Mouse (Mus musculus) mature B cell (primary cell): Measurements from ENCODE around the gene Dzip1.

Experiments used
- in situ Hi-C: fragments of 300-500 bp; cut with MboI; formaldehyde crosslinking; loops from 2 replicates; pipeline ENCODE4 v1.14.3; 2019

Gene Dzip1

DNA sequence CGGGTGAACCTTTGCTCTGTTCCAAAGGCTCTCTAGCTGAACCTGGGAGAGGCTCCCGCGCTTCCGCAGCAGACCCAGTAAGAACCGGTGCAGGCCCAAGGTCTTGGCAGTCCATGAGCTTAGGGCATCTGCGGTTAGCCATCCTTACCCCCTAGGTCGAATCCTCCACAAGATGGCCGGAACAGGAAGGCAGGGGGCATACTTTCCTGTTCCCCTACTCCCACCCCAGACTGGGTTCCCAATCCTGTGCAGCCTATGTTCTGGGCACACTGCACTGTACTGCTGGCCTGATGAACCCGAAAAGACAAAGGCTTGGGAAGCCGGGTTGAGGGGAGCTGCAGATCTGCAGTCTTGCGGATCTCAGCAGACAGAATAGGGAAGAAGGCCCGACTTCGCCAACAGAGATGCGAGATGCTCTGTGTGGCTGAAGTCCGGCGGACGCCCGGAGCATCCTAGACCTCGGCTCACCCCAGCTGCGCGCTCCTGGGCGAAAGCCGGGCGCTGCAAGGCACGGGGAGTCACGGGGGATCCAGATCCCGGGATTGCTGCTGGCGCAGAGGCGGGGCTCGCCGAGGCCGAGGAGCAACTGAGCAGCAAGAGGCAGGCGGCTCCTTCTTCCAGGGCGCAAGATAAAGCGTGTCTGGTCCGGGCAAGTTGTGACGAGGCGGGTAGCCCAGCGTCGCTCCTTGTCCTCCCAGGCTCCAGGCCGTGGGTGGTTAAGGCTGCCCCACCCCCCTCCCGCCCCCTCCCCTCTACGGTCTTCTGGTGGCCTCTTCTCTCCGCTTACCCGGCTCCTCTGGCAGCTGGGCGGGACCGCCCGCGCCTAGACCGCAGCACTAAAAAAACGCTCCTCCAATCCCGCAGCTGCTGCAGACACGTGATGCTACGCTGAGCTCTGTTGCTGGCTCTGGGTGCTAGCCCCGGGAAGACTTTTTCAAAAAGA lies at the start of gene Dzip1:
Gene Dzip1, minus strand, starts transcription at position 788 of the 943 bp plus-strand sequence.
- in situ Hi-C loops, result no loop called here

DNA sequence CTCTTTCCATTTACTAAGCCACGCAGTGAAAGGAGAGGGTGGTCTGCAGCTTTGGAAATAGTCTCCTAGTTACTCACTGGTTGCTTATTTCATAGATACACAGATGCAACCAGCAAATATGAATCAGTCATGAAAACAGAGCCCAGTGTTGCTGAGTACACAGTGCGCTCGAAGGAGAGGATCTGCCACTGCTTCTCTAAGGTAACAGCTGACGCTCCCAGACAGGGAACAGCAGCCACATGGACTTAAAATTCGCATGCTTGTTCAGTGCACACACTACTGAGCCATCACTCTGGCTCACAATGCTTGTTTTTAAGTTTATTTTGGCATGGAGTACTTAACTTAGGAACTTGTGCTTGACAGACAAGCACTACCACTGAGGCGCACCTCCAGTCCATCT lies 47.0 kb upstream of the Dzip1 start:
- in situ Hi-C loops, result no loop called here

DNA sequence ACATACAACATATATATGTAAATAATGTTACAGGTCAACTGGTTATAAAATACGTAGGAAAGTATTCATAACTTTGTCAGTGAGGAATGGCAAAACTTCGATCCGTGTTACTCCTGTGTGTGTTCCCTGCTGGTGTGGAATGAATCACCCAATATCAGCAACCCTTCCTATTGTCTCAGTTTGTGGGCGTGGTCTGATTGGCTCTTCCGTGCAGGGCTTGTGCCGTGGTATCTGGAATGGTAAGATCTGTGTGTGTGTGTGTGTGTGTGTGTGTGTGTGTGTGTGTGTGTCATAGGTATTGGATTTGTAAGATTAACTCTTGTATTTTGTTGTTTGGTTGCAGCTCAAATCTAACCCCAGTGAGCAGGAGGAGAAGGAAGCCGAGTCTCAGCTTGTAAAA lies 42.4 kb upstream of the Dzip1 start:
- in situ Hi-C loops, result no loop called here

DNA sequence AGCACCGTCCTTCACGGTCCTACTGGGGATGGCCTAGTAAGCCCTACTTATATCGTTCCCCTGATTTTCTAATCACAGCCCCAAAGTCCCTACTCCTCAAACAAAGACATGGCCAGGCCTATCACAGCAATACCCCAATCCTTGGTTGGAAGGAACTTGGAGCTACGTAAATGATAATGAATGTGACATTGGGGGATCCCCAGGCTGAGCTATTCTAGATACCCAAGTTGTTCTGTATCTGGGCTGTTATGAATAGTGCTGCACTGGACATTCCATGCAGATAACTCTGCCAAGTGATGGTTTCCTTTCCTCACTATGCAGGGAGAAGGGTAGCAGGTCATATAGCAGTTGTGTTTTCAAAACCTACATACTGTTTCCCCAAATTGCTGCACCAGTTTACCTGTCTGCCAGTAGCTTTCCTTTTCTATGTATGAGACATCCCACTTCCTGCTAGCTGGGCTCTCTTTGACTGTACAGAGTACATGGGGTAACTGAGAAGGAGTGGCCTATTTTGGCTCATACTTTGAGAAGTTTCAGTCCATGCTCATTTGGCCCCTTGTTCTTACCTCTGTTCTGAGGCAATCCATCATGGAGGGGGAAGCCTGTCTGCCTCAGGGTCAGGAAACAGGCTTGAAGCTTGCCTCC lies 40.2 kb upstream of the Dzip1 start:
- in situ Hi-C loops, result no loop called here

DNA sequence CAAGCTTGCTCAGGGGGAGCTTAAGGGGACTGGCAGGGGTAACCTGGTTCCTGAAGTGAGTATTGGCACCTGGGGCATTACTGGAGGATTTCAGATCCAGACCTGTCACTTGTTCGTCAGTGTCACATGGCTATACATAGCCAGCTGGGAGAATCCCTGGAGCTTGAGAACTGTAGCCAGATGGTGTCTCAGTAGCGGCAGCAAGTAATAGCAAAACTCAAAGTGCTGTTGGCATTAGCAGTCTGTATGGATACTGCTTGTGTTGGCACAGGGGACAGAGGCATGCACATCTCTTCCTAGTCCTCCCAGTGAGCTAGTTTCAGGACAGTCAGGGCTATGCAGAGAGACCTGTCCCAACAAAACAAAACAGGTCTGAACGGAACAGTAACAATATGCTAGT lies 32.8 kb upstream of the Dzip1 start:
- in situ Hi-C loops, result no loop called here

DNA sequence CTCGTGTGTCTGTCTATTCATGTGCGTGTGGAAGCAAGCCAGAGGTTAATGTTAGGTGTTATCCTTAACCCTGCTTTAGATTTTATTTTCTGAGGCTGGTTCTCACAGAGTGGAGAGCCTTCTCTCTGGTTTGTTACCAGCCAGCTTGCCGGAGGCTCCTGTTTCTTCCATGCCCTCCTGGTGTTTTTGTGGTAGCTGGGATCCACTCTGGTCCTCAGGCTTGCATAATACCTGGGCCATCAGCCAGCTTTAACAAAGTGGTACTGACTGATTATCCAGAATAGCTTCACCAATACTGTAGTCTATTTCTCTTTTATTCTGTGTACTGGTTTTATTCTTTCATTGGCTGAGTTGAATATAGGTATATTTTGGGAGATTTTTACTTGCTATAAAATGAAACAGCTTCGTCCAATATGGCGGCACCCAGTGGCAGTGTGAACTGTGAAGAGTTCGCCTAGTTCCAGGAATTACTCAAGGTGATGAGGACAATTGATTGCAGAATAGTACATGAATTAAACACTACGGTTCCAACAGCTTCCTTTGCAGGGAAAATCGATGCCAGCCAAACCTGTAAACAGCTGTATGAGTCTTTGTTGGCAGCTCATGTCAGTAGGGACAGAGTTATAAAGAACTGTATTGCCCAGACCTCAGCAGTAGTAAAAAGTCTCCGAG lies 26.8 kb upstream of the Dzip1 start:
- in situ Hi-C loops, result no loop called here

DNA sequence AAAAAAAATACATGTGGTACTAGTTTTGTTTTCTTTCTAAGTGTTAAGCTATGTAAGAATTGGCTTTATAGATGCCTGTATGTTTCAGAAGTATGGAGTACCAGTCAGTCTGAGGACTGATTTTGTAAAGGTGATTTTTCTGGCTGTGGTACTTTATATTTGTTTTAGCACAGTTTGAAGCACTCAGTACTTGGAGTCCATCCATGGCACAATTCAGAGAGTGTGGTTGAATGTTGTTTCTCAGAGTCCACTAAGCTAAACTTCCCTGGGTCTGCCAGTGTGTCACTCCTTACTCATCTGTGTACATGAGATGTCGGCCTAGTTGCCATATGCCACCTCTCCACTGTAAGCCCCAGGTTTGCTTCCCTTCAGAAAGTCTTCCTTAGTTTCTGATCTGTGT lies 23.6 kb upstream of the Dzip1 start:
- in situ Hi-C loops, result no loop called here

DNA sequence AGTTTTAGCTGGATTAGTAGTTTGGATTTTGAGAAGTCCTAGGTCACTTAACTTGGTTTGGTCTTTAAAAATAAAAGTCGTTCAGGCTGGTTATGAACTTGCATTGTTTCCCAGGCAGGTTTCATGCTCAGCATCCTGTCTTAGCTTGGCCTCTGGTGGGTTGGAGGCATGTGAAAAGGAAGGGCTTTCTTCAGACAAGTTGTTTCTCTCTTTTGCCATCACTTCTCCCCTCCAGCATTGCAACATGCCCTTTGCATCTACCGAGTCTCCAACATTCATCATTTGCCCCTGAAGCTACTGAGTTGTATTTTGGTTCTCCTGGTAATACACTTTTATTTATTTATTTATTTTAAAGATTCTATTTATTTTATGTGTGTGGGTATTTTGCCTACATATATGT lies 19.4 kb upstream of the Dzip1 start:
- in situ Hi-C loops, result no loop called here

DNA sequence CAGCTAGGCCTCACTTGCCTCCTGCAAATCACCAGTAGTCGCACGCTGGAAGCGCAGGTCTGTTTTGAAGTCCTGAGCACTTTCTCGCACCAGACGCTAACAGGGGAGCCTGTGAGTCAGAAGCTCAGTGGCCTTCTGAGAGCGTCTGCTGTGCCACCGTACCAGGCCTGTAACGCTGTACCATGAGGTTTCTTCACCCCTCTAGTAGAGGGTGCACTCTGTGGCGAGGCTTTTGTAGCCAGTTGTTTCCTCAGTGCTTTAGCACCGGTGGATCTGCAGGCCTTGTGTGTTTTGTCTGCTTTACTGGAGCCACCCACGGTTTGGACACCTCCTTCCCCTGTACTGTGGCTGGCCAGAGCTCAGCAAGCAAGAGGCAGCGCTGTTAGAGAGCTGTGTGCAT lies 16.8 kb upstream of the Dzip1 start:
- in situ Hi-C loops, result no loop called here

DNA sequence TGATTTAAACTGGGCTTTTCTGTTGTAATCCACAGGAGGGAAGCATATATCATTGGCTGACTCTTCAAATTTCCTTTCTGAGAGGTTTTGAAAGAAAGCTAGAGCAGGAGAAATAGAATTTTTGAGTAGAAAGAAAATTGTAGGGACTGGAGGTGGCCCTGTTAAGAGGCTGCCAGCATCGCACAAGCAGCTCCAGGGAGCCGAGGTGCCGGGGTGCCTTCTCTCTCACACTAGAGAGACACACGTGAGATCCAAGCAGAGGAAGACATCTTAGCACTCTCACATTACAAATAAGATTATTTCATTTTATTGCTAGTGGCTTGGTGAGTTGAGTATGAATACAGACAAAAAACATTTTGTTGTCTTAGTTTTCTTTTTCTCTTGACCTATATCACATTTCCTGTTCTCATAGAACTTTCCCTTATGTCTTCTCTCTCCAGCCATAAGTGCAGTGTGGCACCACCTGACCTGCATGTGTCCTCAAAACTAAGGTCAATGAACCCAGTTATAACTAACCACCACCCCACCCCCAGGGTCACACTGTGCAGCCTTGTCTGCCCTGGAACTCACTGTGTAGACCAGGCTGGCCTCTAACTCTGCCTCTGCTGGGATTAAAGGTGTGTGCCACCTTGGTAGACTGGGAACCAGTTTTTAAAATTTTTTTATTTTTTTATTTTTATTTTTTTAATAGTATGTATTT lies 15.7 kb upstream of the Dzip1 start:
- in situ Hi-C loops, result no loop called here

DNA sequence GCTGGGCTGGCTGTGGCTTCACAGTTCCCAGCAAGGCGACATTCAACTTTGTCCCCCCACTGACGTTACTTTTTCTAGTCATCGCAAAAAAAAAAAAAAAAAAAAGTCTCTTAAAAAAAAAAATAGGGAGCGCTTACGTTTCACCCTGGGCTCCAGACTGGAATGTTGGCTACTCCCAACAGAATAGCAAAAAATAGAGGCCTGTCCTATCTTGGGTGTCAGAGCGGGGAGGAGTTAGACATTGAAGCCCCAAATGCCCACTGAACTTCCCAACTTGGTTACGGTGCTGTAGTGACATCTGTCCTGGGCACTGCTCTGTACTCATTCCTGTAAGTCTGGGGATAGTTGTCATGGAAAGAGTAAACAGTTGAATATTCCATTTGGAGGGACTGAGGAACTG lies 13.3 kb upstream of the Dzip1 start:
- in situ Hi-C loops, result loop anchor here (10.0 kb wide), 1 partner anchor 804 kb away; the partner anchor contains the start of genes Gpr180 and Tgds

DNA sequence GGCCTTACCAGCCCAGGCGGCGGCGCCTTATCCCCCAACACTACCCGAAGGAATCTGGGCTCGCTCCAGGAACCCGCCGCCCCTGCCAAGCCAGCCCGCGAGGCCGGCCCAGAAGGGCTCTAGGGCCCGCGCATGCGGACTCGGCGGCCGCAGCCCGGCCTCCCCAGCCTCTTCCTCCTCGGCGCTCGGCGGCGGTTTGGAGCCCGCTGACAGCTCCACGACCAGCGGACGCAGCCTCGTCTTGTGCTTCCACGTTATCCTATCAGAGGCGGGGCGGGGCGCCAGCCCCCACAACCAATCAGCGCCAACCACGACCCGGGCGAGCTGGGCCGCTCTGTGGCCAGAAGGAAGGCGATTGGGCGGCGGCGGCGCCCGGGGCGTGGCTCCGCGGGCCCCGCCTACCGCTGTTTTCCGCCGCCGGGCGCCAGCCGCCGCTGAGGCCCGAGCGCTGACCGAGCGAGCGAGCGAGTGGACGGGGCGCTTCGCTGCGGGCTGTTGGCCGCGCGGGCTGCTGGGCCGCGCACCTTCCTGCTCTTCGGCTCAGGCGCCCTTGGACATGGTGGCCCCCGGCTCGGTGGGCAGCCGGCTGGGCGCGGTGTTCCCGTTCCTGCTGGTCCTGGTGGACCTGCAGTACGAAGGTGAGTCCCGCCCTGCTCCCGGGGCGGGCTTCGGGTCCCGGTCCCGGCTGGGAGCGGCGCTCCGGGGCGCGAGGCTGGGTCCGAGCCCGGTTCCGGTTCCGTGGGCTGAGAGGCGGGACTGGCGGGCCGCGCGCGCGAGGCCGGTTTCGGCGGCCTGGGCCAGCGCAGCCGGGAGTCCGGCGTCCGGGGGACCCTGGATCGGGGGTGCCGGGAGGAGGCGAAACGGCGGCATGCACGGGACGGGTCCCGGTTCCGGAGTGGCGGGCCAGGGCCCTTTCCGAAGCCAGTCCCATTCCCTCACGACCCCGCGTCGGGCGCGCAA lies 12.6 kb upstream of the Dzip1 start, which contains the start of gene Dnajc3:
Gene Dnajc3, plus strand, starts transcription at position 444 of the 960 bp plus-strand sequence.
- in situ Hi-C loops, result loop anchor here (10.0 kb wide), 1 partner anchor 803 kb away; the partner anchor contains the start of genes Gpr180 and Tgds

DNA sequence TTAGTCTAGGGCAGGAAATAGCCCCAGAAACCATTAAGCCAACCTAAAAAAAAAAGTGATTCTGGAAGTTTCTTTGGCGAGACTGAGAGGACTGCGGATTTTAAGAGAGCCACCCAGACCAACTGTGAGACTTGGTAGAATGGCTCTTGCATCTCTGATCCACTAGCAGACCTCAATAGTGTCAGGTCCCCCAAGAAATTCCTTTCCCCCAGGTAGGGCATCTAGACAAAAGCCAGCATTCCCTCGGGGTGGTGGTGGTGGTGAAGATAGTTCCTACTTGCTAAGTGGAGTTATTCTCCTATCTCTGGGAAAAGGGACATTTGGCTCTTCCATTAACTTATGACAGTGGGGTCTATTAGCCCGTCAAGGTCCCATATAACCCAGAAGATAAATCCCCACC lies 11.7 kb upstream of the Dzip1 start:
- in situ Hi-C loops, result loop anchor here (10.0 kb wide), 1 partner anchor 802 kb away; the partner anchor contains the start of genes Gpr180 and Tgds

DNA sequence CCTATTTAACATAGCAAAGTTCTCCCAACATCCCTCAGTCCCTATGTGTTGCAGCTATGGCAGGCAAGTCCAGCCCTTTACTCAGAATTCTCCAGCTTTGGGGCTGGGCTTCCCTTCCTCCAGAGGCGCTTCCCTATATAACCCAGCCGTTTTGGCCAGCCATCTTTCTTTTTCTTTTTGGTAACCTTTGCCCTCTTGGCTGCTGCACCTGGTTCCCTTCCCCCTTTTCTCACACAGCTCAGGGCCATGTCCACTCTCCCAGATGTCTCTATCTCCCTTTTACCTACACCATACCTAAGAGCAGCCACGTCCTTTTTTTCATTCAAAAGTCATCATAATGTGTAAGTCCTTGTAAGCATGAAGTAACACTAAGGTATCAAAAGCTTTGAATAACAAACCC lies 11.0 kb upstream of the Dzip1 start:
- in situ Hi-C loops, result loop anchor here (10.0 kb wide), 1 partner anchor 801 kb away; the partner anchor contains the start of genes Gpr180 and Tgds

DNA sequence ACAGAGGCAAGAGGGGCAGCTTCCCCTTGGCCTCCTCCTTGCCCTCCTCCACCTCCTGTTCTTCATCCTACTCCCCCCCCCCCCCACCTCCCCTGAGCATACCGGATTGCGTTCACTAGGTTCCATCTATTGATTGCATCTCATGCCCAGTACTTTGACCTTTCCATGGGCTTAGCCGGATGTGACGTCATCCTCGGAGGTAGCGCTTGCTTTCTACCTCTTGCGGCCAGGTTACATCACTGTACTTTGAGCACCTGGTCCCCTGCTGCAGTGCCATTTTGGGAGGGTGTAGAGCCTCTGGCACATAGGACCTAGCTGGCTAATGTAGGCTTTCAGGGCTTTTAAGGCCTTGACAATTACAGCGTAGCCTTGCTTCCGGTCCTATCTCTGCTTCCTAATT lies 9.4 kb upstream of the Dzip1 start:
- in situ Hi-C loops, result loop anchor here (10.0 kb wide), 1 partner anchor 800 kb away; the partner anchor contains the start of genes Gpr180 and Tgds

DNA sequence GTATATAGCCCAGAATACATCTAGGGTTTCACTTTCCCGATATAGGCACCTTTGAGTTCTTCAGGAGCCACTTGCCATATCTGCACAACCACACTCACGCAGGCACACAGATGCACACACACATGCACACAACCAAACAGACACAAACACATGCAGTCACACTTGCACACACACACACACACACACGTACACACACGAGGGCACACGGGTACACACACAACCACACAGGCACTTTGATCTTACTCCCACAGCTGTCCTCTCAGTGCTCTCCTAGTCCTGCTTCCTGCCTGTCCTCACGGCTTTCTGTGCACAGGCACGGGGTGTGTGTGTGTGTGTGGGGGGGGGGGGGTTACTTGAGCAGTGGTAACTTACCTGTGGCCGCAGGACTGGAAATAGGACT lies 7.7 kb upstream of the Dzip1 start:
- in situ Hi-C loops, result loop anchor here (10.0 kb wide), 1 partner anchor 798 kb away; the partner anchor contains the start of genes Gpr180 and Tgds

DNA sequence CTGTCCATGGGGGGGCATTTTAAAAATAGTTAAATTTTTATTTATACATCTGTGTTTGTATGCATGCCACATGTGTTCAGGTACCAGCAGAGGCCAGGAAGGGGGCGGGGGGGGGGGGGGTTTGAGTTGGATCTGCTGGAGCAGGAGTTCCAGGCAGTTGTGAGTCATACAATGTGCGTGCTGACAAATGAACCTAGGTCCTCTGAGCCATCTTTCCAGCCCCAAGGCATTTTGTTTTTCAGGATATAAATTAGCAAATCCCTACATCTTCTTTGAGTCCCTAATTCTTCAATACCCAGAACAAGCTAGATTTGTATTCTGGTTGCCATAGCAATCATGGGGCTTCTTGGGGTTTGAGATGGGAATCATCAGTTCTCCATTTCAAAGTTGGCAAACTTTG lies 5.9 kb upstream of the Dzip1 start:
- in situ Hi-C loops, result loop anchor here (10.0 kb wide), 1 partner anchor 796 kb away; the partner anchor contains the start of genes Gpr180 and Tgds

DNA sequence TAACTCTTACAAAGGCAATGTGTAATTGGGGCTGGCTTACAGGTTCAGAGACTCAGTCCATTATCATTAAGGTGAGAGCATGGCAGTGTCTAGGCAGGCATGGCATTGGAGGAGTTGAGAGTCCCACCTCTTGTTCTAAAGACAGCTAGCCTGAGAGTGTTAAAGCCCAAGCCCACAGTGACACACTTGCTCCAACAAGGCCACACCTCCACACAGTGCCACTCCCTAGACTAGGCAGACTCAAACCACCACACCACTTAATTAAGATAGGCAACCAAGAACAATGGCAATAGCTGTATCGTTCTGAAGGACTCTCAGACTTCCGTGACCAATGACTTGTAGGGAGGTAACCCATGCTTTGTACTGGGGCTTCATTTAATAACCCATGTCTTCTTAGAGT lies 5.5 kb upstream of the Dzip1 start:
- in situ Hi-C loops, result loop anchor here (10.0 kb wide), 1 partner anchor 796 kb away; the partner anchor contains the start of genes Gpr180 and Tgds

DNA sequence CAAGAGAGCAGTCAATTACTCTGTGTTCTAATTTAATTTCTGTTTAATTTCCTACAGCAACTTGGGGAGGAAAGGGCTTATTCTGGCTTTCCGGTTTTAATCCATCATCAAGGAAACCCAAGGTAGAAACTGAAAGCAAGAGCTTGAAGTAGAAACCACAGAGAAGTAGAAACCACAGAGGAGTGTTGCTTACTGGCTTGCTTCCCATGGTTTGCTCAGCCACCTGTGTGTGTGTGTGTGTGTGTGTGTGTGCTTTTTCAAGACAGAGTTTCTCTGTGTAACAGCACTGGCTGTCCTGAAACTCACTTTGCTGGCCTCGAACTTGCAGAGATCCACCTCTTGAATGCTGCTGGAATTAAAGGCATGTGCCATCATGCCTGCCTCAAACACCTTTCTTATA lies 4.5 kb upstream of the Dzip1 start:
- in situ Hi-C loops, result loop anchor here (10.0 kb wide), 1 partner anchor 795 kb away; the partner anchor contains the start of genes Gpr180 and Tgds

DNA sequence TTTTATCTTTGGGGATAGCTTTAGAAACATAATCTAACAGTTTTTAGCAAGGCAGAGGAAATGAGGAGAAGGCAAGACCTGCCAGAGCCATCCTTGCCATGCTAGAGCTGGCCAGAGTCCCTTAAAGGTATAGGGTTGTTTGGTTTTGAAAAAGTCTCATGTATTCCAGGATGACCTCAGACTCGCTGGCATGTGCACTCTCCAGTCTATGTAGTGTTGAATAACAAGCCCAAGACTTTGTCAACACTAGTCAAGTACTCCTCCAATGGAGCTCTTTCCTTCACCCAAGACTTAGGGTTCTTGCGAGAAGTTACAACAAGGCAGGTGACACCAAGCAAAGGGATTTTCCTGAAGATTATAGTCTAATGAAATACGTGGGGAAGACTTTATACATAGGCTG lies 3.3 kb upstream of the Dzip1 start:
- in situ Hi-C loops, result no loop called here
